Mouse (Mus musculus) olfactory bulb, adult 2 months (tissue): ENCODE data around the gene Cntn5.

Experiments used
- CTCF ChIP-seq: fragments of 200-500 bp; IDR thresholded peaks from 2 replicates; pipeline ENCODE4 v1.5.1; 2012; ENCODE audit warnings: low read depth, mild to moderate bottlenecking, low read length, moderate library complexity; ENCODE audit not compliant: insufficient read depth
- POLR2A ChIP-seq: fragments of 200-500 bp; IDR thresholded peaks from 2 replicates; pipeline ENCODE4 v1.6.1; 2012; ENCODE audit warnings: mild to moderate bottlenecking, low read depth, low read length, moderate library complexity; ENCODE audit not compliant: insufficient read depth

- TF ChIP-seq CTCF (no peak), POLR2A (no peak)
Measured at GRCm38 (mm10) chr9:10230973-10231372, 673.6 kb downstream of the Cntn5 start.
